Mouse (Mus musculus): ENCODE results near the gene Lce1j. TPM values are rescaled to one million over a fixed set of nuclear protein-coding genes. Genes with fewer than 3 reads are reported as not detected.
"Not testable (repeated sequence)": the region's sequence is repeated elsewhere in the genome, so short reads cannot be mapped to it uniquely, and the experiment has no call there.

Gene Lce1j
- not detected in 2 replicates for polyA plus RNA-seq (2016; fragmentation: Nextera tagmentation; extraction: Ambion mirVana)

DNA sequence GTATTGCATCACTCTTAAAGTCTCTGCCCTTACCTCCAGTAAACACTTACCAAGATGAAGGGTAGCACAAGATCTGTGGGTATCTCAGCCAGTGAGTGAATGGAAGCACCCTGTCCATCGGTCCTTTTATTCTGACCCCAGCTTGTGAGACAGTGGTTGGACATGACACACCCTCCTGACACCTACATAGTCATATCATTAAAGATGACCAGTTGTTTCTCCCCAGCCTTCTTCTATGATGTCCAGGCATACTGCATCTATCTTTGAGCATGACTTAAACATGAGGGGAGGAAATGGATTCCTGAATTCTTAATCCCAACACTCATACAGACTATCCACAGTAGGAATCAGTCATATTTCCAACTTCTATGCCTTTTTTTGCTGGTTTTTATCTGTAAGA lies at the start of gene Lce1j:
Gene Lce1j (minus strand): TSS at position 101 of the 400 bp plus-strand sequence.
- 100% methylated on average over 1 of the region's 1 CpGs for WGBS
- no peaks in the 10 kb centered on the region for H3K36me3 ChIP-seq
- H3K4me3 ChIP-seq = no peak within 1 kb of the TSS
- no peaks in the 10 kb centered on the region for H3K9me3 ChIP-seq (replicated peaks)
- DNase-seq (ENCODE audit: low spot score) = no peak
- no peaks in the 10 kb centered on the region for H3K27me3 ChIP-seq (ENCODE audit: low read depth, poor library complexity, severe bottlenecking)
- no peaks in the 10 kb centered on the region for H3K4me1 ChIP-seq
- H3K27ac ChIP-seq = no peak within 1 kb of the TSS

GRCm38 (mm10) chr3:92827108-92827507 lies 36.8 kb upstream of the Lce1j start, which contains the start of gene Kprp:
Gene Kprp, minus strand, starts transcription at chr3:92827247.
- no peak within 1 kb of the TSS for H3K4me3 ChIP-seq
- no peaks in the 10 kb centered on the region; the same call in 1 of the 2 replicates for H3K9me3 ChIP-seq (replicated peaks)
- H3K27me3 ChIP-seq (ENCODE audit: low read depth, poor library complexity, severe bottlenecking) = no peaks in the 10 kb centered on the region
- WGBS = 71% methylated on average over 1 of the region's 1 CpGs
- no peak for DNase-seq (ENCODE audit: low spot score)
- H3K4me1 ChIP-seq = no peaks in the 10 kb centered on the region
- no peaks in the 10 kb centered on the region for H3K36me3 ChIP-seq
- H3K27ac ChIP-seq = no peak within 1 kb of the TSS

- WGBS = 36% methylated on average over 1 of the region's 1 CpGs
- no peak for DNase-seq (ENCODE audit: low spot score)
- Histone ChIP-seq H3K9me3 (replicated peaks) (no peaks in the 10 kb centered on the region; the same call in 1 of the 2 replicates), H3K27me3 (ENCODE audit: low read depth, poor library complexity, severe bottlenecking) (no peaks in the 10 kb centered on the region), H3K27ac (no peak overlapping the region), H3K4me1 (no peaks in the 10 kb centered on the region), H3K36me3 (no peaks in the 10 kb centered on the region), H3K4me3 (no peak overlapping the region)
Observed at GRCm38 (mm10) chr3:92825808-92826207, 35.5 kb upstream of the Lce1j start.

DNA sequence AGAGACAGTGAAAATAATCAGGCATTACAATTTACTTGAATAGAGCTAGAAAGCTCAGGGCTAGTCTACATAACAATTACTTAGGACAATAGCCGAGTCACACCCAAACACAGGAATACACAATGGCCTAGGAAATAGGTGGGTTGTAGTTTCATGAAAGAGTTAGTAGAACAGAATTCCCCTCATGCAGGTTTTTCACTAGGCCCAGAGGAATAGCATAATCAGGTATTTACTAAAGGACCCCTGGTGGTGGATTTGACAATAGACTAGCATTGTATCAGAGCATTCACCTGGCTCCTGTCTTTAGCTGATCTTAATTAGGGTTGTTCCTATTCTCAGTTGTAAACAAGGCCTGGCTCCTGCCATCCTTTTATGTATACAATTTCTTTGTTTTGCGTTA lies 25.7 kb upstream of the Lce1j start:
- not testable (repeated sequence) for H3K4me1 ChIP-seq; DNase-seq (ENCODE audit: low spot score); H3K27me3 ChIP-seq (ENCODE audit: low read depth, poor library complexity, severe bottlenecking); H3K9me3 ChIP-seq (replicated peaks); H3K27ac ChIP-seq; H3K36me3 ChIP-seq; H3K4me3 ChIP-seq
- 94% methylated on average over 2 of the region's 2 CpGs for WGBS

DNA sequence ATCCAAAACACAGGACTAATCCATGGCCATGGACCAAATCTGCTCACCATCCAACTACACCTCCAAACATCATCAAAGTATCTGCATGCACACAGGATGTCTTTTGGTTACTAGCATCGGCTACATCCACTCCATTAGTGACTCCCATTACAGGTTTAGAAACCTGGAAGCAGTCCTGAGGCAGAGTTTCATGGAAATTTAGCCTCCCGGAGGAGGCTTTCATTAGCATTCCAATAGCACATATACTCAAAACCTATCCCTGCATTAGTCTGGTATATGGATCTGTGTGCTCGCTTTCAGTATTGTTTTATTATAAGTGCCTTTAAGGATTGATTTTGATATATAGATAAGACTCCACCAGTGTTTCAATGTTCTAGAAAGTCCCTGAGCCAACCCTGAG lies 25.3 kb upstream of the Lce1j start:
- WGBS = 90% methylated on average over 3 of the region's 3 CpGs

DNA sequence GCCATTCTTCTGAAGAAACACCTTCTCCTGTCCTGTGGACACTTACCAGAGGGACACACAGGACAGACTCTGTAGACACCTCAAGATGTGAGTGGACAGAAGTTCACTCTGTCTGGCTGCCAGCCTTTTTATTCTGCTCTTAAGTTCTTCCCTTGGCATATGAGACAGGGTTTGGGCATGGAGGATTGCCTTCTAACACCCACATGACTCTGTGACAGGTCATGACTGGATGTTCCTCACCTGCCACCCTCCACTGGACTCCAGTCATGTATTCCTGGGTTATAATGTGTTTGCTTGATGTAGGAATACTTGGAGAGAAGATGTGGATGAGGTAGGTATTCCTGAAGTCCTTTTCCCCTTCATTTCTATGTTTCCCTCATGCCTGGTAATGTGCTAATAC lies 17.5 kb upstream of the Lce1j start, which contains the start of gene Lce1k:
Gene Lce1k (minus strand): TSS at position 101 of the 400 bp plus-strand sequence.
- Histone ChIP-seq H3K9me3 (replicated peaks) (no peaks in the 10 kb centered on the region), H3K27me3 (ENCODE audit: low read depth, poor library complexity, severe bottlenecking) (no peaks in the 10 kb centered on the region), H3K36me3 (no peaks in the 10 kb centered on the region), H3K27ac (no peak within 1 kb of the TSS), H3K4me3 (no peak within 1 kb of the TSS), H3K4me1 (no peaks in the 10 kb centered on the region)
- no peak for DNase-seq (ENCODE audit: low spot score)

More for the DNA sequence above, 25.3 kb upstream of the Lce1j start:
- DNase-seq (ENCODE audit: low spot score) = no peak
- Histone ChIP-seq H3K36me3 (no peaks in the 10 kb centered on the region), H3K4me3 (no peak overlapping the region), H3K27me3 (ENCODE audit: low read depth, poor library complexity, severe bottlenecking) (no peaks in the 10 kb centered on the region), H3K9me3 (replicated peaks) (no peaks in the 10 kb centered on the region), H3K4me1 (no peaks in the 10 kb centered on the region), H3K27ac (no peak overlapping the region)

- no peak for DNase-seq (ENCODE audit: low spot score)
- H3K4me3 ChIP-seq = no peak within 1 kb of the TSS
- H3K9me3 ChIP-seq (replicated peaks) = no peaks in the 10 kb centered on the region
- no peak within 1 kb of the TSS for H3K27ac ChIP-seq
- H3K27me3 ChIP-seq (ENCODE audit: low read depth, poor library complexity, severe bottlenecking) = no peaks in the 10 kb centered on the region
- no peaks in the 10 kb centered on the region for H3K4me1 ChIP-seq
- no peaks in the 10 kb centered on the region for H3K36me3 ChIP-seq
- WGBS = 94% methylated on average over 1 of the region's 1 CpGs
Observed at GRCm38 (mm10) chr3:92778799-92779198, 11.5 kb downstream of the Lce1j start, which contains the start of gene Lce1i. Gene Lce1i, minus strand, starts transcription at chr3:92778899.

GRCm38 (mm10) chr3:92771573-92771972 lies 18.7 kb downstream of the Lce1j start:
- WGBS = 23% methylated on average over 3 of the region's 3 CpGs
- Histone ChIP-seq H3K27ac (no peak overlapping the region), H3K4me1 (no peaks in the 10 kb centered on the region), H3K9me3 (replicated peaks) (no peaks in the 10 kb centered on the region), H3K36me3 (no peaks in the 10 kb centered on the region), H3K27me3 (ENCODE audit: low read depth, poor library complexity, severe bottlenecking) (no peaks in the 10 kb centered on the region), H3K4me3 (no peak overlapping the region)
- DNase-seq (ENCODE audit: low spot score) = no peak

GRCm38 (mm10) chr3:92764965-92765364 lies 25.3 kb downstream of the Lce1j start, which contains the start of gene Lce1h:
Gene Lce1h, minus strand, starts transcription at chr3:92765065.
- H3K36me3 ChIP-seq = no peaks in the 10 kb centered on the region
- no peak within 1 kb of the TSS for H3K27ac ChIP-seq
- no peak within 1 kb of the TSS for H3K4me3 ChIP-seq
- H3K4me1 ChIP-seq = no peaks in the 10 kb centered on the region
- WGBS = 94% methylated on average over 1 of the region's 1 CpGs
- DNase-seq (ENCODE audit: low spot score) = no peak
- H3K27me3 ChIP-seq (ENCODE audit: low read depth, poor library complexity, severe bottlenecking) = no peaks in the 10 kb centered on the region
- no peaks in the 10 kb centered on the region for H3K9me3 ChIP-seq (replicated peaks)

DNA sequence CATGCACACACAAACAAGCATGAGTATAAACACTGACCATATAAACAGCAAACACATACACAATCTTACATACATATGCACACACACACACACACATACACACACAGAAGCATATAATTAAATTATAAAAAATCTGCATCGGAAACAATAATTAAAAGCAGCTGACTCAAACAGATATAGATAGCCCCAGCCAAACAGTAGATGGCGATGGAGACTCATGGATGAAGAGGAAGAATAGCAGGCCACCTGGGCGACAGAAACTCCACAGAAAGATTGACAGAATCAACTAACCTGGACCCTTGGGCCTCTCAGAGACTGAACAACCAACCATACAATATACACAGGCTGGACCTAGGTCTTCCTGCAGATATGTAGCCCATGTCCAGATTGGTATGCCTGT lies 37.1 kb downstream of the Lce1j start:
- H3K27me3 ChIP-seq (ENCODE audit: low read depth, poor library complexity, severe bottlenecking) = no peaks in the 10 kb centered on the region
- no peak overlapping the region for H3K4me3 ChIP-seq
- H3K4me1 ChIP-seq = no peaks in the 10 kb centered on the region
- DNase-seq (ENCODE audit: low spot score) = no peak
- no peaks in the 10 kb centered on the region for H3K36me3 ChIP-seq
- 42% methylated on average over 3 of the region's 3 CpGs for WGBS
- H3K9me3 ChIP-seq (replicated peaks) = no peaks in the 10 kb centered on the region
- no peak overlapping the region for H3K27ac ChIP-seq

- no peak for DNase-seq (ENCODE audit: low spot score)
- 72% methylated on average over 1 of the region's 1 CpGs for WGBS
- H3K4me3 ChIP-seq = no peak within 1 kb of the TSS
- no peaks in the 10 kb centered on the region for H3K4me1 ChIP-seq
- no peaks in the 10 kb centered on the region for H3K36me3 ChIP-seq
- no peaks in the 10 kb centered on the region for H3K9me3 ChIP-seq (replicated peaks)
- H3K27ac ChIP-seq = no peak within 1 kb of the TSS
- no peaks in the 10 kb centered on the region for H3K27me3 ChIP-seq (ENCODE audit: low read depth, poor library complexity, severe bottlenecking)
Observed at GRCm38 (mm10) chr3:92752238-92752637, 38.1 kb downstream of the Lce1j start, which contains the start of gene Lce1g. Gene Lce1g, minus strand, starts transcription at chr3:92752338.

GRCm38 (mm10) chr3:92738996-92739395 lies 51.3 kb downstream of the Lce1j start, which contains the start of gene Gm38119:
Gene Gm38119, minus strand, starts transcription at chr3:92739096.
- no peaks in the 10 kb centered on the region for H3K27me3 ChIP-seq (ENCODE audit: low read depth, poor library complexity, severe bottlenecking)
- H3K4me3 ChIP-seq = no peak within 1 kb of the TSS
- DNase-seq (ENCODE audit: low spot score) = no peak
- no peaks in the 10 kb centered on the region for H3K4me1 ChIP-seq
- H3K27ac ChIP-seq = no peak within 1 kb of the TSS
- 81% methylated on average over 1 of the region's 1 CpGs for WGBS
- H3K36me3 ChIP-seq = no peaks in the 10 kb centered on the region
- H3K9me3 ChIP-seq (replicated peaks) = no peaks in the 10 kb centered on the region

Data from limb, embryonic 10.5 days (tissue).